Mouse (Mus musculus) adrenal gland, postnatal 14 days (tissue): ENCODE measurements around the gene Tex21. TPM values are rescaled to one million over a fixed set of nuclear protein-coding genes. Genes with fewer than 3 reads are reported as not detected.
"Not testable (repeated sequence)": the region's sequence is repeated elsewhere in the genome, so short reads cannot be mapped to it uniquely, and the experiment has no call there.

Source experiments
- DNase-seq: peaks from one replicate; pipeline ENCODE4 v3.0.0; 2021; ENCODE audit warnings: mixed read lengths
- total RNA-seq: library from RNA; stranded (reverse); gene quantifications from 2 replicates; pipeline ENCODE4 v1.2.3, GENCODE M21; 2021

The Tex21 gene
- total RNA-seq, 1 experiment from 2014 or later = not detected

- peak; percentile 28 for DNase-seq
Observed at GRCm38 (mm10) chr12:76256114-76256843, 9.7 kb upstream of the Tex21 start.

GRCm38 (mm10) chr12:76255499-76255875, 8.9 kb upstream of the Tex21 start:
- DNase-seq = peak; percentile 59

- DNase-seq = peak; percentile 96
Observed at GRCm38 (mm10) chr12:76254725-76255498, 8.4 kb upstream of the Tex21 start, which contains the start of gene Mthfd1. Gene Mthfd1, plus strand, starts transcription at chr12:76255298.

- DNase-seq = no peak
Observed at GRCm38 (mm10) chr12:76253991-76254390, 7.4 kb upstream of the Tex21 start.

GRCm38 (mm10) chr12:76253591-76253990, 7.0 kb upstream of the Tex21 start:
- DNase-seq = no peak

GRCm38 (mm10) chr12:76253090-76253489, 6.5 kb upstream of the Tex21 start:
- no peak for DNase-seq

- DNase-seq = no peak
Observed at GRCm38 (mm10) chr12:76244981-76245380, 1.6 kb downstream of the Tex21 start.

- no peak for DNase-seq
Observed at GRCm38 (mm10) chr12:76241833-76242232, 4.7 kb downstream of the Tex21 start.

- DNase-seq = no peak
Observed at GRCm38 (mm10) chr12:76241084-76241483, 5.5 kb downstream of the Tex21 start.

GRCm38 (mm10) chr12:76240670-76241069, 5.9 kb downstream of the Tex21 start:
- DNase-seq = no peak

GRCm38 (mm10) chr12:76239839-76240571, 6.5 kb downstream of the Tex21 start:
- no peak for DNase-seq

GRCm38 (mm10) chr12:76239145-76239838, 7.3 kb downstream of the Tex21 start:
- DNase-seq = no peak

- DNase-seq = no peak
Observed at GRCm38 (mm10) chr12:76235253-76235652, 11.3 kb downstream of the Tex21 start.

GRCm38 (mm10) chr12:76230644-76231043, 15.9 kb downstream of the Tex21 start:
- DNase-seq = no peak

GRCm38 (mm10) chr12:76222104-76222503, 24.4 kb downstream of the Tex21 start:
- DNase-seq = not testable (repeated sequence)

GRCm38 (mm10) chr12:76216716-76217115, 29.8 kb downstream of the Tex21 start:
- no peak for DNase-seq

GRCm38 (mm10) chr12:76215121-76215520, 31.4 kb downstream of the Tex21 start:
- DNase-seq = no peak

- no peak for DNase-seq
Observed at GRCm38 (mm10) chr12:76209429-76209974, 37.0 kb downstream of the Tex21 start.

GRCm38 (mm10) chr12:76200326-76200725, 46.2 kb downstream of the Tex21 start:
- no peak for DNase-seq

- DNase-seq = no peak
Observed at GRCm38 (mm10) chr12:76197071-76197470, 49.5 kb downstream of the Tex21 start.

GRCm38 (mm10) chr12:76196709-76197054, 49.9 kb downstream of the Tex21 start:
- DNase-seq = peak; percentile 70
